Mouse (Mus musculus) liver, postnatal 0 days (tissue): ENCODE measurements around the gene Dtx3. TPM values are rescaled to one million over a fixed set of nuclear protein-coding genes. Genes with fewer than 3 reads are reported as not detected.
A peak's percentile ranks its signal among the peaks of the same experiment; 100 is the strongest.
"Not testable (repeated sequence)": the region's sequence is repeated elsewhere in the genome, so short reads cannot be mapped to it uniquely, and the experiment has no call there.

Experiments used
- ATAC-seq: fragments of 200-750 bp; cut with Nextera tagmentation; 2 replicates; pipeline ENCODE4 v1.8.0; 2017; ENCODE audit warnings: mild to moderate bottlenecking, moderate library complexity
- DNase-seq: peaks from one replicate; pipeline ENCODE4 v3.0.0-alpha.2; 2016
- H3K27ac ChIP-seq: fragments of 300-500 bp; sonication (generic); 2 replicates; pipeline ENCODE4 v1.5.1; 2014; ENCODE audit warnings: antibody characterized with exemption, moderate library complexity, mild to moderate bottlenecking, low read depth
- H3K27me3 ChIP-seq: fragments of 300-500 bp; sonication (generic); 2 replicates; pipeline ENCODE4 v1.6.1; 2014; ENCODE audit warnings: low read length, control low read depth, mixed read lengths; ENCODE audit not compliant: insufficient read depth
- H3K36me3 ChIP-seq: fragments of 300-500 bp; sonication (generic); replicated peaks from 2 replicates; pipeline ENCODE4 v1.6.1; 2014; ENCODE audit warnings: mild to moderate bottlenecking, control low read depth, low read length, moderate library complexity, mixed read lengths; ENCODE audit not compliant: insufficient read depth
- H3K4me1 ChIP-seq: fragments of 300-500 bp; sonication (generic); 2 replicates; pipeline ENCODE4 v1.6.1; 2014; ENCODE audit warnings: antibody characterized with exemption, mild to moderate bottlenecking, control low read depth; ENCODE audit not compliant: insufficient read depth
- H3K4me2 ChIP-seq: fragments of 300-500 bp; sonication (generic); 2 replicates; pipeline ENCODE4 v1.6.1; 2014; ENCODE audit warnings: low read depth, mild to moderate bottlenecking, low read length, moderate library complexity, mixed read lengths
- H3K4me3 ChIP-seq: fragments of 300-500 bp; sonication (generic); 2 replicates; pipeline ENCODE4 v1.5.1; 2014; ENCODE audit warnings: low read depth, low read length
- H3K9ac ChIP-seq: fragments of 300-500 bp; sonication (generic); replicated peaks from 2 replicates; pipeline ENCODE4 v1.6.1; 2014; ENCODE audit warnings: mild to moderate bottlenecking, moderate library complexity
- H3K9me3 ChIP-seq: fragments of 300-500 bp; sonication (generic); 2 replicates; pipeline ENCODE4 v1.6.1; 2016; ENCODE audit warnings: mild to moderate bottlenecking, control low read depth, low read length, mixed read lengths
- CTCF ChIP-seq: sonication (generic); IDR thresholded peaks from 2 replicates; pipeline ENCODE4 v1.5.1; 2016; ENCODE audit warnings: antibody characterized with exemption, low read depth
- EP300 ChIP-seq: IDR thresholded peaks from 2 replicates; pipeline ENCODE4 v1.6.1; 2016; ENCODE audit warnings: antibody characterized with exemption, low read depth, mild to moderate bottlenecking
- WGBS: fragments of 180-500 bp; shearing (Covaris S2); extraction: QIAGEN DNeasy Blood & Tissue Kit; methylation state at CpG from one replicate; pipeline ENCODE4 v1.1.7; 2014; ENCODE audit not compliant: insufficient replicate concordance; 5-methylcytosine and 5-hydroxymethylcytosine counted together
- polyA plus RNA-seq: library from polyadenylated mRNA; unstranded; fragments of >200 nt; fragmentation: Nextera tagmentation; extraction: Ambion mirVana; gene quantifications from 2 replicates; pipeline ENCODE4 v1.2.1, GENCODE M21; 2015

The Dtx3 gene
- polyA plus RNA-seq, 1 experiment from 2014 or later: 8.9 TPM

DNA sequence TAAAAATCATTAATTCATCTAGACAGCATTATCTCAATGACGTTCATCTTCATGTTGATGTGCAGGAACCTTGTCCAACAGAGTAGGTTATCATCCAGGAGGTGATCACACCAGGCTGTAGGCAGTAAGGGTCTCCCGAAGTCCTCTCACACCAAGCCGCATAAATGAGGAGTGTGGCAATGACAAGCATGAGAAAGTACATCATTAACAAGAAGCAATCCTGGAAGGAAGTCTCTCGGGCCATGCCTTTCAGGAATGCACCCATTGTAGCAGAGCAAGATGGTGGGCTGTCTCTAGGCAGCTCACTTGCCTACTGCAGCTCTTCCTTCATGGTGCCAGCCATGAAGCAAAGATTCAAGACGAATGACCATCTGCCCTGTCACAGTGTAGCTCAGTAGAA, 40.9 kb downstream of the Dtx3 start:
- TF ChIP-seq EP300 (no peak), CTCF (no peak)
- H3K27ac ChIP-seq: peak overlapping the region; percentile 86; the same call in 1 of the 2 replicates
- ATAC-seq (no peak), DNase-seq (no peak)
- H3K4me3 ChIP-seq: no peak overlapping the region
- no peaks in the 10 kb centered on the region for H3K27me3 ChIP-seq
- H3K4me1 ChIP-seq: peaks cover 9% of the 10 kb centered on the region
- H3K36me3 ChIP-seq: no peaks in the 10 kb centered on the region
- 72% methylated on average over 5 of the region's 5 CpGs for WGBS
- H3K9me3 ChIP-seq: no peaks in the 10 kb centered on the region
- no peak overlapping the region for H3K4me2 ChIP-seq
- no peak overlapping the region for H3K9ac ChIP-seq

DNA sequence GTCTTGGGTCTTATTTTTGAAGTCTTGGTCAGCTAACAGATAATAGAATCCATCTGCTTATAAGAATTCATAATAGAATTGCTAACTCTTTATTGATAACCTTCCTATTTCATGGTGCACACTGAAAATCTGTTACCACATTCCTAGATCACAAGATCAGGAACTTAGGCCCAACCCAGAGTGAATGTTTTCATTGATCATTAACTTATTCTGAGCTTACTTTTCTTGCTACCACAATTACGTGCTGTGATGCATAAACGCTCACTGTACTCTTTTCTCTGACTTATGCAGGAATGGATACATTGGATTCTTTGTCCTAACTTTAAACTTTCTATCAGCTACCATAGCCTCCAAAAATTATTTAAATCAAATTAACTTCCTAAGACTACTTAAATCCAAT, 41.3 kb downstream of the Dtx3 start:
- no peaks in the 10 kb centered on the region for H3K36me3 ChIP-seq
- H3K4me1 ChIP-seq: peaks cover 9% of the 10 kb centered on the region
- H3K9ac ChIP-seq: no peak overlapping the region
- no peak overlapping the region for H3K4me3 ChIP-seq
- DNase-seq: no peak
- no peak overlapping the region for H3K27ac ChIP-seq
- H3K27me3 ChIP-seq: no peaks in the 10 kb centered on the region
- H3K9me3 ChIP-seq: no peaks in the 10 kb centered on the region
- H3K4me2 ChIP-seq: no peak overlapping the region
- peak; percentile 32; the same call in 1 of the 2 replicates for ATAC-seq
- 70% methylated on average over 2 of the region's 2 CpGs for WGBS
- no peak for TF ChIP-seq EP300
- TF ChIP-seq CTCF: no peak

DNA sequence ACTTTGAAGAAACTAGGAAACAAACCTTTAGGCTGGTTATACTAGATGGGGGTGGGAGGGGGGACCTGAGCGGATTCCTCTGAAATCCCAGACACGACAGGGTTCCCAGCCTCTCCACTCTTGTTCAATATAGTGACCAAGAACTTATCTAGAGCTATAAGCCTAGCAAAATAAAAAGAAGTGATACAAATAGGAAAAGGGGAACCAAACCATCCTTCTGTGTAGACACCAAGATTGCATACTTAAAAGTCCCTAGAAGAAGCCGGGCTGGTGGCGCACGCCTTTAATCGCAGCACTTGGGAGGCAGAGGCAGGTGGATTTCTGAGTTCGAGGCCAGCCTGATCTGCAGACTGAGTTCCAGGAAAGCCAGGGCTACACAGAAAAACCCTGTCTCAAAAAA, 42.2 kb downstream of the Dtx3 start:
- Histone ChIP-seq H3K27ac (0 out of 2 replicates have a peak overlapping the region, but pooled peaks have one; percentile 44), H3K4me2 (peak overlapping the region; percentile 29), H3K27me3 (no peaks in the 10 kb centered on the region), H3K4me3 (no peak overlapping the region), H3K9ac (no peak overlapping the region), H3K4me1 (peaks cover 9% of the 10 kb centered on the region), H3K36me3 (no peaks in the 10 kb centered on the region), H3K9me3 (no peaks in the 10 kb centered on the region)
- ATAC-seq (no peak), DNase-seq (no peak)
- no peak for TF ChIP-seq CTCF
- no peak for TF ChIP-seq EP300
- WGBS: 88% methylated on average over 7 of the region's 7 CpGs

DNA sequence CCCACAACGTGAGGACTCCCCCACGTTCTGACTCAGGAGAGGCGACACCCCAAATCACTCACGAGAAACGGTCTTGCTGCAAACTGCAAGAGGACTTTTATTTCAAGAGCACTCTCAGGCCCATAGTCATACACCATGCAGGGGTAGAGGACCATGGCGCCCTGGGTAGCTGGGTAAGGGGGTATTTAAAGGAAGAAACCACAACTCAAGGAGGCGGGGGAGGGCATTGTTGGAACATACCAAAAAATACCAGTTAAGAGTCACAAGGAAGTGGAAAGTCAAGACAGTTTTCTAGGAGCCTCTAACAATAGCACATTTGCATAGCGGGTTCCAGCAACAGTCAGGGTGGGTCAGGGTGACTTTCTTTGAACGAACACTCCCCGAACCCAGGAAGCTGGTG, 43.0 kb downstream of the Dtx3 start:
- H3K27ac ChIP-seq: not testable (repeated sequence)

DNA sequence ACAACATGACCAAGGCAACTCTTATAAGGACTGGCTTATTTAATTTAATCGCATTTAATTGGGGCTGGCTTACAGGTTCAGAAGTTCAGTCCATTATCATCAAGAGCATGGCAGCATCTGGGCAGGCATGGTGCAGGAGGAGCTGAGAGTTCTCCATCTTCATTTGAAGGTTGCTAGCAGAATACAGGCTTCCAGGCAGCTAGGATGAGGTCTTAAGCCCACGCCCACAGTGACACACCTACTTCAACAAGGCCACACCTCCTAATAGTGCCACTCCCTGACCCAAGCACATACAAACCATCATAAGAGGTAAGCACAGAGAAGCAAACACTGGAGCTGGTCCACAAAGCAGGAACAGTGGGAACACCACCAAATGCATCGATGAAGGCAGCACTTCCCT, 44.3 kb downstream of the Dtx3 start:
- H3K36me3 ChIP-seq, H3K4me1 ChIP-seq, H3K9me3 ChIP-seq, H3K27me3 ChIP-seq, ATAC-seq, H3K4me2 ChIP-seq, H3K9ac ChIP-seq, DNase-seq, H3K4me3 ChIP-seq: not testable (repeated sequence)
- H3K27ac ChIP-seq: peak overlapping the region; percentile 55
- WGBS: 80% methylated on average over 3 of the region's 3 CpGs

More for the DNA sequence above, 43.0 kb downstream of the Dtx3 start:
- DNase-seq, H3K4me1 ChIP-seq, ATAC-seq, H3K36me3 ChIP-seq, H3K9me3 ChIP-seq, H3K4me2 ChIP-seq, H3K27me3 ChIP-seq, H3K4me3 ChIP-seq, H3K9ac ChIP-seq: not testable (repeated sequence)
- WGBS: 86% methylated on average over 10 of the region's 10 CpGs

DNA sequence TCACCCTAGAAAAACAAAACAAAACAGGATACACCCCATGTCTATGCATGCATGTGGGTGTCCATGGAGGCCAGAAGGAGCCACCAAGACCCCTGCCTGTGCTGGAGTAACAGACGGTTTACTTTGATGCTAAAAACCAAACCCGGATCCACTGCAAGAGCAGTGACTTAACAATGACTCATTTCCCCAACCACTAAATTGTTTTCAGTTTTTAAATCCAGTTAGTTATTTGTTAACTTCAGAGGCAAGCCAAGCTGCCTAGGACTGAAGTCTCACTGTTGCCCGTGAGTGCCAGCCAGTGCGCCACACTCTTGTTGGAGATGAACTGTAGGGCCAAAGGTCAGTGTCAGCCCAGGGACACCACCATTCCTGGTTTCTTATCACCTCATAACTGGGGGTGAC, 45.1 kb downstream of the Dtx3 start:
- Histone ChIP-seq H3K4me3 (no peak overlapping the region), H3K4me1 (peaks cover 9% of the 10 kb centered on the region), H3K27ac (peak overlapping the region; percentile 55), H3K36me3 (no peaks in the 10 kb centered on the region), H3K4me2 (no peak overlapping the region), H3K9me3 (no peaks in the 10 kb centered on the region), H3K9ac (no peak overlapping the region), H3K27me3 (no peaks in the 10 kb centered on the region)
- WGBS: 58% methylated on average over 4 of the region's 4 CpGs
- DNase-seq (peak; percentile 41), ATAC-seq (peak; percentile 78)
- TF ChIP-seq EP300: no peak
- TF ChIP-seq CTCF: no peak

DNA sequence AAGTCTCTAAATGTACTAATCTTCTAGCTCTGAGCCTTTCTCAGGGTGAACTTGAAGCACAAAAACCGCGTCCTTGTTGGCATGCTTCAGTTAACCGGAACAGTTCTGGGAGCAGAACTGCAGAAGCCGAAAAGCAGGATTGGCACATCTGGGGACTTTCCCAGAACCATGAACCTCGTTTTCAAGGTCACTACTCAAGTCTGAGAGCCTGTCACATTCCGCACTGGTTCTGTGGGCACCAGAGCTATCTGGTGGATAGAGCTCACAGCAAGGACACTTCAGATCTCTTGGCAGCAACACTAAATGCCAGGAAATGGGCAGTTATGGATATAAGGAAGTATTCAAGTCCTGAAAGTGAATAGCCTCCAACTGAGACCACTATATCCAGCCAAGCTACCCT, 48.4 kb downstream of the Dtx3 start:
- Histone ChIP-seq H3K36me3 (no peaks in the 10 kb centered on the region), H3K9me3 (no peaks in the 10 kb centered on the region), H3K4me1 (peaks cover 5% of the 10 kb centered on the region), H3K9ac (0 out of 2 replicates have a peak overlapping the region, but pooled peaks have one; percentile 7), H3K4me3 (no peak overlapping the region), H3K4me2 (no peak overlapping the region), H3K27me3 (no peaks in the 10 kb centered on the region), H3K27ac (no peak overlapping the region)
- 62% methylated on average over 6 of the region's 6 CpGs for WGBS
- DNase-seq (no peak), ATAC-seq (no peak)
- TF ChIP-seq EP300: no peak
- TF ChIP-seq CTCF: no peak
